Mouse (Mus musculus) kidney, adult 11 months (tissue): ENCODE measurements around the gene Akap10.
"Not testable (repeated sequence)": the region's sequence is repeated elsewhere in the genome, so short reads cannot be mapped to it uniquely, and the experiment has no call there.

ENCODE experiments used
- DNase-seq: peaks from one replicate; pipeline ENCODE4 v3.0.0; 2022

Akap10 gene

GRCm38 (mm10) chr11:61930640-61931586 is 861 bp upstream of the Akap10 start:
- peak; percentile 26 for DNase-seq

DNA sequence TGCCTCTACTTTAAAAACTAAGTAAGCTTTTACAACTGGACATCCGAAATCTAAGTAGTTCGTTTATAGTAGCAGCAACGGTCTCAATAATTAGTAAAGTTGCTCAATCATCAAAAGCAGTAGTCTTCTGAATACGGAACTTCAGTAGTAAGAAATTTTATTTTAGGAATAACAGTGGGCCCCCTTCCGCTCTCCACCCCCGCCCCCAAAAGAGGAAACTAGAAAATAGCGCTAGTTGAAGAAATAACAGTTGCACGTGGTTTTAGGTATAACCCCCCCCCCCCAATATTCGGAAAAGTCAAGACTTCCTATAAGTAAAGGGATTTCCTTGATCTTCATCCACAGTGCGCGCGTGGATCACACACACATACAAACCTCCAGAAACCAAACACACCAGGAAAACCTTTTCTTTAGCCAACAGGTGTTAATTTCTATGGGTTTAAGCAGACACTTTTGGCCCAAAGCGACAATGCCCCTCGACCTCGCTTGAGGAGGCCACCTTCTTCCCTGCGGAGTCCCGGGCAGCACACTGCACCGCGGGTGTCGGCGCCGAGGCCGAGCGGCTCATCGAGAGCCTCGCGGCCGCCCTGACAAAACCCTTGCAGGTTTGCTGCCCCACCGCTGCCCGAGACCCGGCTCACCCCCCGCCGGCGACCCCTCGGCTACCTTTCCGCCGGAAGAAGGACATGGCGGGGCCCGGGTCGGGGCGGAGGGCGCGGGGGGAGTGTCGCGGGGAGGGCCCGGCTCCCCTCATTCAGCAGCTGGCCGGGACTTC is 542 bp downstream of the Akap10 start:
- no peak for DNase-seq

DNA sequence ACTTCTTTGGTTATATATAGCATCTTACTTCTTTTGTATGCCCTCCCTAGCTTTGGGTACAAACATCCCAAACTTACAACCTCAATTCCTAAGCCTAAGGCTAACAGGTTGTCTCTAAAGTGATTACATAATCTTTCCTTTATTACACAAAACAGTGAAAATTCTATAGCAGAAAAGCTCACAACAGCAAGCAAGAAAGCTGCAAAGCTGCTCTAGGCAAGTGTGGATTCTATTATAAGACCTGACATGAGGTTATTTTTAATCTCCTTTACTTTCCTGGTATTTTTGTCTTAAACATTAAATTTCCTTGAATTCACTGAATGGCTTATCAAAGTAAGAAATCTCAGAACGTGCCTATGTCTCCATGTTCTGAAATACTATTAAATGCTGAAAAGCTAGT is 6.7 kb downstream of the Akap10 start:
- no peak for DNase-seq

GRCm38 (mm10) chr11:61919702-61920101 is 10.3 kb downstream of the Akap10 start:
- no peak for DNase-seq

GRCm38 (mm10) chr11:61908315-61908714 is 21.7 kb downstream of the Akap10 start:
- no peak for DNase-seq

GRCm38 (mm10) chr11:61882183-61882582 is 47.9 kb downstream of the Akap10 start:
- DNase-seq, result no peak

- no peak for DNase-seq
These were observed 50.1 kb downstream of the Akap10 start for GRCm38 (mm10) chr11:61879921-61880320.

DNA sequence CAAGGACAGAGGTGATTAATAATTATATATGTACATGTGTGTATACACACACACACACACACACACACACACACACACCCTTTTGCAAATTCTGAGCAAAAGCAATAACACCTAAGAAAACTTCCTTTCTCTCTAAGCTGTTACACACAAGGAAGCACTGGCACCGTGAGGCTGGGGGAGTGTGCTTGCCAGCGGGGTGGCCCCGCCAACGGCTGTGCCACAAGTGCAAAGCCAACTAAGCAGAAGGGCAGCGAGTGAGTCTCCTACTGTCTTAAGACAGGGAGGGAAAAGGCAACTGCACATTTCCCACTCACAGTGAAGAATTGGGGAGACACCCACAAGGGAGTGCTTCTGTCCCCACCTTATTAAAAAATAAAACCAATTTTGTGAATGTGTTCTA is 58.2 kb downstream of the Akap10 start:
- DNase-seq, result no peak

DNA sequence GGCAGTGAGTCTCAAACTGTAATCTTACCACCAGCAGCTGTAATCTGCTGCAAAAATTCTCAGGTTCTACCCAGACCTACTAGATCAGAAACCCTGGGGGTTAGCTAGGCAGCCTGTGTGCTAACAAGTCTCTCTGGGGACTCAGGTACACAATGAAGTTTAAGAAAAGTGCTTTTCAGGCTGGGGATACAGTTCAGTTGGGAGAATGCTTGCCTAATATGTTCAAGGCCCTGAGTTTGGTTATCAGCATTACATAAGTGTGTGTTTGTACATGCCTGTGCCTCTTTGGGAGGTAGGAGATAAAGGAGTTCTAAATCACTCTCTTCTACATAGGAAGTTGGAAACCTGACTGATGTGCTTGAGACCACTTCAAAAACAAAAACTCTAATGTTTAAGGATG is 63.2 kb downstream of the Akap10 start:
- DNase-seq, result no peak

GRCm38 (mm10) chr11:61861781-61862547 is 68.1 kb downstream of the Akap10 start:
- no peak for DNase-seq

GRCm38 (mm10) chr11:61859316-61859715 is 70.7 kb downstream of the Akap10 start:
- no peak for DNase-seq

DNA sequence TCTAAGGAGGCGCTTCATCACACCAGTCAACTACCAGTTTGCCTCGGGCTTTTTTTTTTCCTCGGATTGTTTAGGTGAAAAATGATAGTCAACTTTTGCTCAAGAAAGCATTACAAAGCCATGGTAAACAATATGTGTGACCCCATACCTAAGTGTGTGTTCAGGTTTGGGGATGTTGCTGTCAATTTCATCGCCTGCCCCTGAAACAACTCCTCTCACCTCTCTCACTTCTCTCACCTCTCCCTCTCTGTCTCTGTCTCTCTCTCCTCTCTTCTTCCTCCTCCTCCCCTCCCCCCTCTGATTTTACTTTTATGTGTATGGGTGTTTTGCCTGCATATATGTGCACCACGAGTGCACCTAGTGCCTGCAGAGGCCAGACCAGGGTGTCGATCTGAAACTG is 74.5 kb downstream of the Akap10 start:
- no peak for DNase-seq

DNA sequence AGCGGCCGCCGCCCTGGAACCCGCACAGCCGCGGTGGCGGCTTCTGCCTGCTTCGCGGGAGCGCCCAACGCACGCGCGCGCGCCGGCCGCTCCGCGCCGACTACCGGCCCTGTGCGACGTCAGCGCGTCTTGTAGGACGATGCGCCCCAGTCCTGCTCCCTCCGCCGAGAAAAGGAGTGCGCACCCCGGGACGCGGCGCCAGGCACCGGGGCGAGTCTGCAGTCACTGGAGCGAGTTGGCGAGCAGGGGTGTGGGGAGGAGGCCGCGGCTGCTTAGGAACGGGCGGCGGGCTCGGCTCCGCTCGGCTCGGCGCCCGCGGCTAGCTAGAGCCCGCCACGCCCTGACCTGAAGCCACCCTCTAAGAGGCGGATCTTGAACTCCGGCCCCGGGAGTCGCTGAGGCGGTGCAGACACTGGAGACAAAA is 75.1 kb downstream of the Akap10 start, which contains the start of gene Ulk2:
Gene Ulk2, minus strand, starts transcription at position 86 of the 424 bp plus-strand sequence.
- peak; percentile 89 for DNase-seq

DNA sequence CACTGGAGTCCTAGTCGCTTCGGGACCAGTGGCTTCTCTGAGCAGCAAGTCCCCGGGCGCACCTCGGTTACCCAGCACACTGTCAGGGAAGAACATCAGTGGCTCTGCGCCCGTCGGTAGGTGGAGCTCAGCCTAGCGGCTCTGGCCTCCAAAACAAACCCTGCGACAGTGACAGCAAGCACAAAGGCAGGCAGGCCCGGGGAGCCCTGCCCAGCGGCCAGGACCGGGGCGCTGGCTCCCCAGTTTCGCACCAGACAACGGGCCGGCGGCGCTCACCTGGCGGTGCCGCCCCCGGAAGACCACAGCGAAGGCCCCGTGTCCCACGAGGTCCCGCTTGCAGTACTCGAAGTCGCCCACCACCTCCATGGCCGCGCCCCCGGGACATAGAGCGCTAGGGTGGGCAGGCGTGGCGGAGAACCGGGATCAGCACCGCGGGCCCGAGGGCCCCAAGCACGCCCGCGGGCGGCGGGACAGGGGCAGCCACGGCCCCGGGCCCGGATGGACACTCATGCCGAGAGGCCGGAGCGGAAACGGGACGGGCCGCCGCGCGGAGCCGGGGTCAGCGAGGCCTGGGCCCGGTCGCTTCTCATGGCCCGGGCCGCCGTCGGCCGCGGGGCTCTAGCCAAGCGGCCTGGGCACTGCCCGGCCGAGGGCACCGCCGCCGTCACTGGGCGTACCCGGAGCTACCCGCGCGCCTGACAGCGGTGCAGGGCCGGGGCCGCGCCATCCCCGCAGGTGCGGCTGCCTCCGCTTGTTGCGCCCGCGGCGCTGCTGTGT is 75.7 kb downstream of the Akap10 start:
- peak; percentile 76 for DNase-seq

DNA sequence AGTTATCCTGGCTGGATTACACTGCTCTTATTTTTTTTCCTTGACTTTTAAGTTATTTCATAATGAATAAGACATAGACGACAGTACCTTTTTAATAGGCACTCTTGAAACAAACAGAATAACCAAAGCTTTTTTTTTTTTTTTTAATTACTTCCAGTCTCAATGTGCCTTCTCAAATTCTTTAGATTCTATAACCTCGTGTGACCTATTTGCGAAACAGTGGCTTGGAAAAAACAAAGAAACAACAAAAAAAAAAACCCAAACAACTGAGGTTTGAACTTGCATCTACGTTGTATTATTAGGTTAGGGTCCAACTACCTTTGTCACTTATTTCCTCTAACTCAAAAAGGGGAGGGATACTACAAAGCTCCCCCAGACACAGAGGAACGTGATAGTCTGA is 76.4 kb downstream of the Akap10 start:
- DNase-seq, result no peak

GRCm38 (mm10) chr11:61852916-61853315 is 77.1 kb downstream of the Akap10 start:
- no peak for DNase-seq

DNA sequence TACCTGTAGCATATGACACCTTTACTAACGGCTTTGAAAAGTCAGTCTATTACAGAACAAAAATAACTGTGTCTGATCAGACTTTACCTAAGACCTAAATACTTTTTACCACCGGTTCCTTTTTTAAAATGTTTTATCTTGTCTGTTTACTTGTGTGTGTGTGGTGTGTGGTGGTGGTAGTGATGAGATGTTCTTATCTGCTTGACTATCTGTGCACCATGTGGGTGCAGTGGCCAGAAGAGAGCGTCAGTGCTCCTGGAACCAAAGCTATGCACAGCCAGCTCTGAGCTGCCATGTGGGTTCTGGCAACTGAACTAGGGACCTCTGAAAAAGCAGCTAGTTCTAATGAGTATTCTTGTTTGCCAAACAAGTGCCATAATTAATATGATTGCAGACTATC is 78.9 kb downstream of the Akap10 start:
- no peak for DNase-seq

DNA sequence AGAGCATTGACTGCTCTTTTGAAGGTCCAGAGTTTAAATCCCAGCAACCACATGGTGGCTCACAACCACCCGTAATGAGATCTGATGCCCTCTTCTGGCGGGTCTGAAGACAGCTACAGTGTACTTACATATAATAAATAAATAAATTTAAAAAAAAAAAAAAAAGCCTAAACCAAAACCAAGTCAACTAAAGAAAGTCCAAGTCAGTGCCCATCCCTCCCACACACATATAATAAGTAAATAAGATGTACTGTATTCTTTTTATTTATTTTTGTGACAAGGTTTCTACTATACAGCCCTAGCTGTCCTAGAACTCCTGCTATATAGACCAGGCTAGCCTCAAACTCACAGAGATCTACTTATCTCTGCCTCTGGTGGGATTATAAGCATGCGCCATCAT is 89.4 kb downstream of the Akap10 start:
- DNase-seq, result not testable (repeated sequence)

DNA sequence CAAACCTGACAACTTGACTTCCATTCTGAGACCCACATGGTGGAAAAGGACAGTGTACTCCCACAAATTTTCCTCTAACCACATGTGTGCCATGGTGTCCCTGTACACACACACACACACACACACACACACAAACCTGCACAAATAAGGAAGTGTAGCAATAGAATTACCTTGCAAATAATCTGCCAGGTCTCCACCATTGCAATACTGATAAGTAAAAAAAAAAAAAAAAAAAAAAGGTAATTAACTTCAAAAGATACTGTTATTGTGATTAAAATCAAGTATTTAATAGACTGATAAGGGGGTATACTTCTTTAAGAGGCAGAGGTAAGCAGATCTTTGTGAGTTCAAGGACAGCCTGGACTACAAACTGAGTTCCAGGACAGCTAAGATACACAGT is 90.1 kb downstream of the Akap10 start:
- DNase-seq, result no peak

DNA sequence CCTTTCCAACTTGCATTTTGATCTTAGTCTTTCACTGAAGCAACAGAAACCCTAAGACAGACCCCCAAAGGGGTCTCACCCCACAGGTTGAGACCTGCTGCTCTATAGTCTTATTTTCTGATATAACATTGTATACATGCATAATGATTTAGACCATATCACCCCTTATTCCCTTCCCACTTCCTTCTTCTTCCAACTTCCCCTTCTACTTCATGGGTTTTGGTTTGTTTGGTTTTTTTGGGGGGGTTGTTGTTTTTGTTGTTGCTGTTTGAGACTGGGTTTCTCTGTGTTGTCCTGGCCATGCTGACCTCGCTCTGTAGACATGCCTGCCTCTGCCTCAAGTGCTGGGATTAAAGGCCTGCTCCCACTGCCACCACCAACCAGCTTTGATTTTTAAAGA is 90.9 kb downstream of the Akap10 start:
- no peak for DNase-seq
